Mouse (Mus musculus) T-helper 1 cell (primary cell): Measurements from ENCODE around the gene Bdkrb2.

Source experiments
- in situ Hi-C: fragments of 300-600 bp; cut with MboI, MseI; formaldehyde crosslinking; loops from one replicate; pipeline ENCODE4 v1.15.1; 2025; ENCODE audit warnings: high pct_unique_total_duplicates

Bdkrb2 gene

GRCm38 (mm10) chr12:105642770-105643321 lies 79.8 kb downstream of the Bdkrb2 start:
- in situ Hi-C loops: loop anchor here (5.0 to 25.0 kb wide), 2 partner anchors 169 to 931 kb away; no protein-coding TSS in a partner anchor
